Mouse (Mus musculus): ENCODE data around the gene Pde4d.

Pde4d gene

GRCm38 (mm10) chr13:109066581-109067159, 616.9 kb downstream of the Pde4d start:
- DNase-seq, result peak; percentile 18 to 56

- DNase-seq, result peak; percentile 8 to 59
Measured at GRCm38 (mm10) chr13:109068258-109069219, 618.8 kb downstream of the Pde4d start.

- no peak for DNase-seq
Measured at GRCm38 (mm10) chr13:109073371-109073770, 623.6 kb downstream of the Pde4d start.

GRCm38 (mm10) chr13:109074078-109074477, 624.3 kb downstream of the Pde4d start:
- DNase-seq, result no peak

- DNase-seq, result no peak
Measured at GRCm38 (mm10) chr13:109092654-109093053, 642.9 kb downstream of the Pde4d start.

- DNase-seq, result no peak
Measured at GRCm38 (mm10) chr13:109096654-109097053, 646.9 kb downstream of the Pde4d start.

DNA sequence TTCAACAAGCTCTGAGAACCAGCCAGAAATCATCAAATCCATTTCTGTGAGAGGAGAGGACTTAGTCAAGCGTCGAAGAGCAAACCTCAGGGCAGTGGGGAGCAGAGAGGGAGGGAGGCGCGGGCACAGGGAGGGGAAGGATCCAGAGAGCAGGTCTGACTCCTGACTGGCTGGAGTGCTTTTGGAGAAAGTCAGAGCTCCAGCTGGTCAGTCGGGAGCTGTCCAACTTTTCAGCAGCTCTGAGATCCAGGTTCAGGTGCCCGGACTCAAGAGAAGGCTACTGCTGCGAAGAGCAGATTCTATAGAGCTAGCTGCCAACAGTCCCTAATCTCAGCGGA, 666.2 kb downstream of the Pde4d start:
- peak; percentile 72 to 75 for DNase-seq

GRCm38 (mm10) chr13:109116342-109117201, 666.8 kb downstream of the Pde4d start:
- DNase-seq, result peak; percentile 32 to 56

DNA sequence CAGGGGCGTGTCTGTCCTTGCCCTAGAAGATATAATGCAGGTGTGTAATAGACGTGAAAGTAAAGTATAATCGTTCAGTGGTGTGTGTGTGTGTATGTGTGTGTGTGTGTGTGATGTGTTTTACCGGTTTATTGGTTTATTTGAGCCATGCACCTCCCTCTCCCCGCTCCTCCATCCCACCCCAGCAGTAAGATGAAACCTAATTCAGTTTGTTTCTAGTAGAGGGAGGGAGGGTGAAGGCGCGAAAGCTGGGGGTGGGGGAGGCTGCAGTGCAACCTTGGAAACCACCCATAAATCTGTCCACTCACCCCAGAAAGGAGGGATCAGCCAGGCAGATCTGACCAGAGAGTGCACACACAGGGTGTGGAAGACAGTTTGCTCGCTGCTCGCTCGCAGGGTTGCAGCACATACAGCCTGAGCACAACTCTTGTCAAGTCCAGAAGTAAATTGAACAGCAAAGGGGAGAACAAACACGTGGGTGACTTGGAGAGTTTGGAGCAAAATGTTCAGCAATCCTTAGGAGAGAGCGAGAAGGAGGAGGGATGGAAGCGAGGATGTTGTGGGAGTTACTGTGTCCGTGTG, 667.6 kb downstream of the Pde4d start:
- no peak for DNase-seq

DNA sequence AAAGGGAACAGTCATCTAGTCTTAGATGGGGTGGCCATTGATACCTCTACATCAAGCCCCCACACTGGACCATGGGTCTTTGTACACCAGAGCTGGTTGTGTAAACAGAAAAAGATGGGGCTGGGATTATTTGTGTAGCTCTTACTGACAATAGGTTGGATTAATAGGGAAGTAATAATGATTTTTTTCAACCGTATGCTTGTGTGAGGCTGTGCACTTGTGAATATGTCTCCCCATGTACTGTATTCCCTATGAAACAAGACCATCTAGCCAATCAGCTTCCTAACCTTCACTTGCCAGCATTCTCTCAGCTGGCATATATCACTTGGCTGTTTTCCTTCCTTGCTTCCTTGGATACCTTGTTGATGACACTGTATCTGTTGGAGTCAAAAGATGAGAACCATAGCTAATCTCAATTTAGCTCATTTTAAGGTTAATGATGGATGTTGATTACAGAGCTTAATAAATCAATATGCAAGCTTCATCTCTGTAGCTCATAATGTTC, 668.6 kb downstream of the Pde4d start:
- DNase-seq, result no peak

- no peak for DNase-seq
Measured at GRCm38 (mm10) chr13:109121867-109122266, 672.1 kb downstream of the Pde4d start.

GRCm38 (mm10) chr13:109136405-109136804, 686.7 kb downstream of the Pde4d start:
- no peak for DNase-seq

- DNase-seq, result no peak
Measured at GRCm38 (mm10) chr13:109158703-109159102, 709.0 kb downstream of the Pde4d start.

- DNase-seq, result no peak
Measured at GRCm38 (mm10) chr13:109168556-109169334, 719.0 kb downstream of the Pde4d start.

DNA sequence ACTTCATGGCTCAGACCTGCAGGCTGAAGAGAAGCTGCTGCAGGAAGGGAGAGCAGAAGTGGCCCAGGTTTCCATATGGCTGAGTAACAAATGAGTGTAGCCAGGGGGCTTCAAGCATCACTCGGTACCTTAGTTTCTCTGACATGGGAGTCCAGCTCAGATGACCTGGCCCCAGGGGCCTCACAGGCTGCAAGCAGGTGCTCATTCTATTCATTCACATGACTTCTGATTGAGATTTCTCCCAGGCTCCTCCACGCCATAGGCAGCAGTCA, 719.5 kb downstream of the Pde4d start:
- no peak for DNase-seq

GRCm38 (mm10) chr13:109171688-109172087, 721.9 kb downstream of the Pde4d start:
- DNase-seq, result no peak

DNA sequence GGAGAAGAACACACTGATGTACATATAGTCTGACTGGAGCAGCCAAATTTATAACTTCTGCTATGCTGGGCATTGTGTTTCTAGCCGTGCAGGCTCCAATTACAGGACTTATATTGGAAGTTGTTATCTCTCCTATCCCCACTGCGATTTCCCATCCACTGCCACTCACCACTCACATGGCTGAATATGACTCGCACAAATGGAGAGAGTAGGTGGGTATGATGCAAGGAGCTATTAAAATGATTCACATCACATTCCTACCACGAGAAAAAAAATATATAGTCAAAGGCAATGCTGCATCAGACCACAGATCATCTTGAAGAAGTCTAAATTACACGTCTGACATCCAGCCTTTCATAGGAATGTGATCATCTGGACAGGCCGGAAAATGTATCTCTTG, 725.5 kb downstream of the Pde4d start:
- no peak for DNase-seq

DNA sequence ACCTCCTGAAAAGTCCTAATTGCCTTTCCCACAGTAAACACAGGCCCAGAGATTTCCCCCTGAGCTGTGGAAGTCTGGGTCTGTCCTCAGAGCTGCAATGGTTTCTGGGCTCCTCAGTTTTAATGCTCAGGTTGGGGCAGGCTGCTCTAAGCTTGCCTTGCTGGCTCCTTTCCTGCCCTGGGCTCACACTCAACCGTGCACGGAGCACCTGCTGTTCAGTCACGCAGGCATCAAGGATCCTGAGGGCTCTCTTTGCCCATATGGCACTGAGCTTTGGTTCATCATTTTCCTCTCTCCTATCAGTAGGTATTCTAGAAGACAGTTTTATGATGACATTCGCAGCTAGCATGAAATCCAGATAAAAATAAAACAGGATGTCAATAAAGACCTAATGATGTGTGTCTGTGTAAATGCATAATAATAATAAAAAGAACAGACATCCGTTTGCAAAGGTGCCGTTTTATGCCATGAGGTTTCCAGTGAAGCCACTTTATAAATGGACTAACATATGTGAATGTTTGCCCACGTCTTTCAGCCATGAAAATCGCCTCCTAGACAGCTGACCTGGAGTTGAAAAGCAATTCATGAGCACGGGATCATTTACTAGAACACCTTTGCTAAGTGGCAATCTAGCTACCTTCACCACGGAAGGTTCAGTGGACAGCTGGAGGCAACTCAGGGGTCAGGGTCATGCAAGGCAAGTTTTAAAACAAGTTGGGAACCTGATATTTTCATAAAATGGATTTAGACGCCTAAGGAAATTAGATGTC, 726.3 kb downstream of the Pde4d start:
- DNase-seq, result no peak

GRCm38 (mm10) chr13:109181363-109181762, 731.6 kb downstream of the Pde4d start:
- no peak for DNase-seq

- no peak for DNase-seq
Measured at GRCm38 (mm10) chr13:109190652-109191051, 740.9 kb downstream of the Pde4d start.

- no peak for DNase-seq
Measured at GRCm38 (mm10) chr13:109191176-109191575, 741.4 kb downstream of the Pde4d start.
